Mouse (Mus musculus): ENCODE measurements around the gene Gtse1. TPM values are rescaled to one million over a fixed set of nuclear protein-coding genes. Genes with fewer than 3 reads are reported as not detected.

Gtse1 gene
- polyA plus RNA-seq, 1 experiment from 2014 or later: 5.0 TPM

DNA sequence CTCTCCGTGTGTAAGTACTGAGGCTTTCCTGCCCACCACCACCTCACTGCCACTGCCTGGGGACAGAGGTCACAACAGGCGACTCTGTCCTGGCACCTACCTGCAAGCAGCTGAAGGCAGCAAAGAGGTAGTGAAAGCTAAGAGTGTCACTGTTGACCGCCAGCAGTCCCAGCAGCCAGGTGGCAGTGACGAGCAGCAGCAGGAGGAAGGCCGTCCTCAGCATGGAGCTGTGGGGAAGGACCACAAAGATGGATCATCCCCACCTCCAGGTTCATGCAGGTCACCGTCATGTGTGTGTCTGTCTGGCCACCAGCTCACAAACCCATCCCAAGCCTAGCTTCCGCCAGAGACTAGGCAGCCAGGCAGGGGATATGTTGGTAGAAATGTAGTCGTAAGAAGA is 44.3 kb downstream of the Gtse1 start:
- H3K9ac ChIP-seq: no peak overlapping the region
- no peak overlapping the region for H3K4me2 ChIP-seq
- H3K27ac ChIP-seq (replicated peaks): no peak overlapping the region
- peaks cover 28% of the 10 kb centered on the region for H3K36me3 ChIP-seq
- no peak overlapping the region for H3K4me3 ChIP-seq
- no peaks in the 10 kb centered on the region for H3K27me3 ChIP-seq
- WGBS: 84% methylated on average over 8 of the region's 8 CpGs
- peaks cover 6% of the 10 kb centered on the region; the same call in 1 of the 2 replicates for H3K4me1 ChIP-seq (replicated peaks)
- no peak for ATAC-seq (ENCODE audit: low read depth)
- H3K9me3 ChIP-seq: no peaks in the 10 kb centered on the region

DNA sequence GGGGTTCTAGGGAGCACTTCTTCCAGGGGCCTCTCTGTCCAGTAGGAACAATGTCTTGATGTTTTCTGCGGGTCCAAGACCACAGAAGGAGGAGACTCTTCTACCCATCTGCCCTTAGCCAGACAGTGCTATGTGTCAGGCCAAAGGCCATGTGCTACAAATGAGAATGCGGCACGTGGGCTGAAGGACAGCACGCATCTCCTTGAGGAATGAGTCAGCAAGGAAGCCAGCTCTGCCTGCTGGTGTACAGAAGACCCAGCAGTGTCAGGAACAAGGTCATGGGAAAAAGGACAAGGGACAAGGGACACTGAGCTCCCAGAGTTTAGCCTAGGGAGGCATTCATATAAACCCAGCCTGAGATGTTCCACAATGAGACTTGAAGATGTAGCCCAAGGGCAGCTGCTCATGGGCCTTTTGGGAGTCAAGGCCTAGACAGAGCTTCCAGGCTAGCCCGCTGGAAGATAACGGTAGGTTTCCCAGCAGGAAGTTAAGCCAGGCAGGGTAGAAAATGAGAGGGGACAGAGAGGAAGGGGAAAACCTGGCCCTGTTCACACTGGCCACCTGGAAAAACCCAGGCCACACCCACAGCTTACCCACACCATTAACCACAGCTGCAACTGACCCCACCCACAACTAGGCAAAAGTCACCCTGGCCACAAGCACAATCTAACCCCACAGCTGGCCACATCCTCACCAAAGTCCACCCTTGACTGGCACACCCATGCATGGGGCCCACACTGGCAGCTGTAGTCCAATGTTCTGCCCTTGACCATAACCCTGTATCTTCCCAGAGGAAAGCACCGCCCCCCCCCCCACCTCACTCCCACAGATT is 49.3 kb downstream of the Gtse1 start:
- Histone ChIP-seq H3K36me3 (no peaks in the 10 kb centered on the region), H3K4me3 (no peak overlapping the region), H3K9ac (no peak overlapping the region), H3K27me3 (no peaks in the 10 kb centered on the region), H3K4me2 (no peak overlapping the region), H3K27ac (replicated peaks) (no peak overlapping the region), H3K4me1 (replicated peaks) (peaks cover 13% of the 10 kb centered on the region), H3K9me3 (no peaks in the 10 kb centered on the region)
- WGBS: 92% methylated on average over 7 of the region's 7 CpGs
- ATAC-seq (ENCODE audit: low read depth): no peak

DNA sequence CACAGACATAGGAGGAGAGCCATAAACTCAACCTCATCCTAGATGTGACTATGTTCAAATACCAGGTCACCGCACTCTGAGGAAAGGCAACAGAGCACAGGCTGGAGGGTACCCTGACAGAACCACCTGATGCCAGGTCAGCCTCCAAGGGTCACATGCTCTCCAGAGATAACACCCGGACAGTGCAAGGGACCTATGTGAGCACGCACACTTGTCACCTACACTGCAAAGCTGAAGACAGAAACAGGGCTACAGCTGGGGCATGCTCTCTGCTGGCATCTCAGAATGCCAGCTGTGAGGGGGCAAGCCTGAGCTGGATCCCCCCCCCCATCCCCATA is 49.9 kb downstream of the Gtse1 start:
- no peak overlapping the region for H3K9ac ChIP-seq
- no peaks in the 10 kb centered on the region for H3K9me3 ChIP-seq
- H3K27ac ChIP-seq (replicated peaks): no peak overlapping the region
- H3K4me3 ChIP-seq: no peak overlapping the region
- 0 out of 2 replicates have a peak, but pooled peaks have one; percentile 40 for ATAC-seq (ENCODE audit: low read depth)
- H3K4me1 ChIP-seq (replicated peaks): peaks cover 13% of the 10 kb centered on the region
- no peak overlapping the region for H3K4me2 ChIP-seq
- WGBS: 88% methylated on average over 3 of the region's 3 CpGs
- no peaks in the 10 kb centered on the region for H3K27me3 ChIP-seq
- H3K36me3 ChIP-seq: no peaks in the 10 kb centered on the region

DNA sequence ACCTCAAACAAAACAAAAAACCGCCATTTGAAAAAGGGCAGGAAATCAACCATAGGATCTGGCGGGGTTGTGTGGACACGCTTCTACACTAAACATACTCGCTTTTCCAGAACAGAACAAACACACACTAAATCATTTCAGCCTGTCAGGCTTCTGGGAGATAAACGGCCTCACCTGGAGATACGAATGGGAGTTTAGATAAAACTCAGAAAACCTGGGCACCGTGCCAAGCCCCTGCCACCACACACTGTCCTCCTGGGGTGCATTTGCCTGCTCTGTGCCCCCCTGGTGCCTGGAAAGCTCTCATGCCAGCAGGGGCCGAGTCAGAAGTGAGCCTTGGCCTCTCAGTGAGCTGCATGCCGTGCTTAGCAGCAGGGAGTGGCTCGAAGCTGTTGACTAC is 50.4 kb downstream of the Gtse1 start:
- no peaks in the 10 kb centered on the region for H3K27me3 ChIP-seq
- ATAC-seq (ENCODE audit: low read depth): peak; percentile 56; the same call in 1 of the 2 replicates
- H3K9me3 ChIP-seq: no peaks in the 10 kb centered on the region
- no peak overlapping the region for H3K4me2 ChIP-seq
- WGBS: 34% methylated on average over 10 of the region's 10 CpGs
- no peak overlapping the region for H3K9ac ChIP-seq
- H3K36me3 ChIP-seq: no peaks in the 10 kb centered on the region
- H3K4me1 ChIP-seq (replicated peaks): peaks cover 13% of the 10 kb centered on the region
- H3K27ac ChIP-seq (replicated peaks): no peak overlapping the region
- no peak overlapping the region for H3K4me3 ChIP-seq

DNA sequence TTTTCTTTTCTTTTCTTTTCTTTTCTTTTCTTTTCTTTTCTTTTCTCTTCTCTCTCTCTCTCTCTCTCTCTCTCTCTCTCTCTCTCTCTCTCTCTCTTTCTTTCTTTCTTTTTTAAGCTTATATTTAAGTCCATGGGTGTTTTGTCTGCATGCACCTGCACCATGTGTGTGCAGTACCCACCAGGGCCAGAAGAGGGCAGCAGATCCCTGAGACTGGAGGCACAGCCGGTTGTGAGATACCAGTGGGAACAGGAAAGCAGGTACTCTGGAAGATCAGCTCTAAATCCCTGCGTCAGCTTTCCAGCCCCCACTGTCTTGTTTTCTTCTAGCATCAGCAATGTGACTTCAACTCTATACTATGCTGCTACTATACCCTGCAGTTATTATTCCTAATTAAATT is 54.1 kb downstream of the Gtse1 start:
- ATAC-seq (ENCODE audit: low read depth): no peak
- 44% methylated on average over 2 of the region's 2 CpGs for WGBS
- Histone ChIP-seq H3K9ac (no peak overlapping the region), H3K4me2 (no peak overlapping the region), H3K27ac (replicated peaks) (no peak overlapping the region), H3K36me3 (peaks cover 10% of the 10 kb centered on the region; the same call in 1 of the 2 replicates), H3K27me3 (0 out of 2 replicates have a peak, but pooled peaks cover 3% of the 10 kb centered on the region), H3K4me1 (replicated peaks) (peaks cover 13% of the 10 kb centered on the region), H3K4me3 (no peak overlapping the region), H3K9me3 (no peaks in the 10 kb centered on the region)

DNA sequence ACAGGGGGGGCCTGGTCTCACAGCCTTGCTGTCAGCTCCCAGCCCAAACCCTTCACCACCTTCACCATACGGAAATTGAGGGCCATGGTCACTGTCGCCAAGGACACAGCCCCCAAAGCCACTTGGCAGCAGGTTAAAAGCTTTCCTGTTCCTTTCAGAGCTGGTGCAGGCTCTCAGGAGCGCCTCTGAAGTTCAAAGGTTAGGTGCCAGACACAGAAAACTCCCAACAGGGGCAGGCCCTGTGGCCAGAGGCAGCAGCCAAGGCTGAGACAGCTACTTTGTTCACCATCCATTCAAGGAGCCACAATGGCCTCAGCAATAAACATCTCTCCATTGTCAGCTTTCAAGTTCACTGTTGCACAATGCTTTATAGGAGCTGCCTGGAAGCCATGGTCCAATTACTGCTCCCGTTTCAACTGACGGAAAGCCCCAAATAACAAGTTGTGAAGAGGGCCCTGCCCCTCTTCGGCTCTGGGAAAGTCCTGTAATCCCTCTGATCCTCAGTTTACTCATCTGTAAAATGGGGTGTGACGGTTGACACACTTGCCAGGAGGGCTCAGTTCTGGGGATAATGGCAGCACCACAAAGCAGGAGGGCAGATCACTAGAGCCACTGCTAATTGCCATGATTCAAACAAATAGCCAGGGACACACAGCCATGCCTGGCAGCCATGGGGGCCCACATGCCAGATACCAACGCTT is 59.8 kb downstream of the Gtse1 start:
- H3K4me1 ChIP-seq (replicated peaks): peaks cover 28% of the 10 kb centered on the region
- 0 out of 2 replicates have a peak overlapping the region, but pooled peaks have one; percentile 18 for H3K27ac ChIP-seq (replicated peaks)
- H3K9ac ChIP-seq: no peak overlapping the region
- no peaks in the 10 kb centered on the region for H3K9me3 ChIP-seq
- peaks cover 19% of the 10 kb centered on the region for H3K27me3 ChIP-seq
- H3K4me2 ChIP-seq: no peak overlapping the region
- ATAC-seq (ENCODE audit: low read depth): peak; percentile 75
- H3K4me3 ChIP-seq: no peak overlapping the region
- H3K36me3 ChIP-seq: peaks cover 14% of the 10 kb centered on the region; the same call in 1 of the 2 replicates
- 24% methylated on average over 8 of the region's 8 CpGs for WGBS

DNA sequence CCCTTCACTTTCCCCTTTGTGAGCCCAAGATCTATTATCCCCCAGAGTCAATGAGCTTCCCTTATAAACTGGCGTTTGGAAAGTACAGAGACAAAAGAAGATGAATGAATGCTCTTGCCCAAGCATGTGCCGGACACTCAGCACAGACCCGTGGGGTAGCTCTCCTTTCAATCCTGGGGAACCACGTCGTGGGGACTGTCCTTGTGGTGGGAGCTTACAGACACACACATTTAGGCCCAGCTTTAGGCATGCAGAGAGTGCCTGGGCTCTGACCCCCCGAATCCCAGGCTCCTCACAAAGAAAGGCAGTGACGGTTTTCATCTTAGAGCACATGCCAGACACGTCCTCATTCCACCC is 60.3 kb downstream of the Gtse1 start:
- peak; percentile 12; the same call in 1 of the 2 replicates for ATAC-seq (ENCODE audit: low read depth)
- Histone ChIP-seq H3K27ac (replicated peaks) (no peak overlapping the region), H3K9ac (no peak overlapping the region), H3K9me3 (no peaks in the 10 kb centered on the region), H3K4me1 (replicated peaks) (peaks cover 28% of the 10 kb centered on the region), H3K4me2 (no peak overlapping the region), H3K4me3 (no peak overlapping the region), H3K36me3 (peaks cover 14% of the 10 kb centered on the region; the same call in 1 of the 2 replicates), H3K27me3 (peaks cover 19% of the 10 kb centered on the region)
- WGBS: 27% methylated on average over 8 of the region's 8 CpGs

DNA sequence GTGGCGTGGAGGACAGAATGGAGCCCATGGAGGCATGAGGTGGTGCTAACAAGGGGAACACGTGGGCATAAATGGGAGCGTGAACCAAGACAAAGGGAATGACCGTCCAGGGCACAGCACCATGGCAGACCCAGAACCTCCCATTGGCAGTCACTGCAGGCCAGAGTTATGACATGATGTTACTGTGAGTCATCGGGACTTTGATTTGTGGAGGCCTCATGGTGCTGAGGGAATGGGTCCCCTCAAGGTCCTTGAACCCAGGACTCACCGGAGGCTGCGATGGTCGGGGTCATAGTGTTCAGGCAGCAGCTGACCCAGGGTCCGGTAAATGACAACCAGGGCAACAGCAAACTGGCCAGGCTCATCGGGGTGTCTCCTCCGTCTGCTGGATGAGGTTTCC is 62.3 kb downstream of the Gtse1 start:
- Histone ChIP-seq H3K27me3 (peaks cover 19% of the 10 kb centered on the region), H3K4me1 (replicated peaks) (peaks cover 28% of the 10 kb centered on the region), H3K4me3 (no peak overlapping the region), H3K27ac (replicated peaks) (no peak overlapping the region), H3K4me2 (no peak overlapping the region), H3K9me3 (no peaks in the 10 kb centered on the region), H3K9ac (no peak overlapping the region), H3K36me3 (0 out of 2 replicates have a peak, but pooled peaks cover 5% of the 10 kb centered on the region)
- ATAC-seq (ENCODE audit: low read depth): no peak
- 92% methylated on average over 11 of the region's 11 CpGs for whole genome bisulfite sequencing

Other genes starting within 250 kb of the Gtse1 start
- 1.0 and 2.0 TPM in 2 replicates for gene Ppara, start 124.8 kb upstream of the Gtse1 start, polyA plus RNA-seq (2015; fragmentation: Nextera tagmentation; extraction: Ambion mirVana)
- 18.4 and 21.0 TPM in 2 replicates for gene Cdpf1, start 48.0 kb upstream of the Gtse1 start, polyA plus RNA-seq (2015; fragmentation: Nextera tagmentation; extraction: Ambion mirVana)
- 0.03 and 0.17 TPM in 2 replicates for gene Pkdrej, start 38.0 kb upstream of the Gtse1 start, polyA plus RNA-seq (2015; fragmentation: Nextera tagmentation; extraction: Ambion mirVana)
- 3.9 and 4.3 TPM in 2 replicates for gene Ttc38, start 27.4 kb upstream of the Gtse1 start, polyA plus RNA-seq (2015; fragmentation: Nextera tagmentation; extraction: Ambion mirVana)
- 43.3 and 45.8 TPM in 2 replicates for gene Trmu, start 19.6 kb downstream of the Gtse1 start, polyA plus RNA-seq (2015; fragmentation: Nextera tagmentation; extraction: Ambion mirVana)
- 1.8 TPM in 2 replicates for gene Celsr1, start 174.0 kb downstream of the Gtse1 start, polyA plus RNA-seq (2015; fragmentation: Nextera tagmentation; extraction: Ambion mirVana)
- gene Gramd4, start 197.9 kb downstream of the Gtse1 start, polyA plus RNA-seq (2015; fragmentation: Nextera tagmentation; extraction: Ambion mirVana): 32.5 TPM in 2 replicates

All from neural tube, embryonic 13.5 days (tissue).